Mouse (Mus musculus) frontal cortex, adult 2 months (tissue): Measurements from ENCODE around the gene Amigo2. TPM values are rescaled to one million over a fixed set of nuclear protein-coding genes. Genes with fewer than 3 reads are reported as not detected.

Source experiments
- DNase-seq, 2 experiments: peaks; one replicate each; pipeline ENCODE4 v3.0.0; 2022; ENCODE audit warnings: low spot score in 1 of 2; ENCODE audit errors: extremely low spot score in 1 of 2
- polyA plus RNA-seq: library from polyadenylated mRNA; depleted of rRNA; stranded (reverse); fragments of >200 nt; gene quantifications from 2 replicates; pipeline ENCODE4 v1.2.3, GENCODE M21; 2012; rRNA removed

The Amigo2 gene
- 10.8 and 12.1 TPM in 2 replicates for polyA plus RNA-seq

- DNase-seq = peak in 1 of 2 experiments; percentile 44
These were observed at the start of gene Amigo2, which contains the start of gene Pced1b for GRCm38 (mm10) chr15:97246911-97247790. Amigo2 (minus strand) TSS chr15:97247287. Pced1b (plus strand) TSS chr15:97247107.

- peak; percentile 34 to 71 for DNase-seq
These were observed 44.4 kb upstream of the Amigo2 start for GRCm38 (mm10) chr15:97291291-97292050.

DNA sequence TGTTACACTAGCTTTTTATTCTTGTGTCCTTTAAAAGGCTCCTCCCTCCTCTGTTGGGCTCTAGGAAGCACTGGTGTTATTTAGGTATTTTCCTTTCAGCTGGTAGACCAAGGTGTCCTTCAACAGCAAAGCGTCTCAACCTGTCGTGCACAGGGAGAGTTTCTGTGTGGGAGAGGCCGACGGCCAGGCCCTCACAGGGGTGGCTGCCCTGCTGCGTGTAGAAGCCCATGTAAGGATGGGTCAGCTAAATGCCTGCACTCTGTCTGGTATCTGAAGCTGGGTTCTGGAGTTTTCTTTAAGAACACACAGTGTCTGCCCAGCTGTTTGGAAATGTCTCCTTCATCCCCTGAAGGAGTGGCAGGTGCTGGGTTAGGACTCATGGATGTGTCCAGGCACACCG, 43.3 kb upstream of the Amigo2 start:
- DNase-seq = no peak

GRCm38 (mm10) chr15:97289176-97289575, 42.1 kb upstream of the Amigo2 start:
- DNase-seq = no peak

DNA sequence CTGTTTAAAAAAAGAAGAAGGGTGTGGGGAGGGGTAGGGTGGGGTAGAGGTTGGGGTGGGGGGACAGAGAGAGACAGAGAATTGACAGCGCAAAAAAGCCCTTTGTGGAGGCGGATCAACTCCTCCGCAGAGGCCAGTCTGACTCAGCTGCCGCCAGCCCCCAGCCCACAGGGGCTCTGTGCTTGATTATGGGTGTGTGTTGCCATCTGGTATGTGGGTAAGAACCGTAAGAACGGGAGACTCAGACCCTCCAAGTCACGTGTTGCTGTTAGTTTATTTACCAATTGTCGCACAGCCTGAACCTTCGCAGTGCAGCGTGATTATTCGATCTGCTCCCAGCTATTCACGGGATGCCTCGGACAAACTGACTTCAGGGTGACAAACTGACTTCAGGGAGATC, 41.6 kb upstream of the Amigo2 start:
- DNase-seq = no peak

DNA sequence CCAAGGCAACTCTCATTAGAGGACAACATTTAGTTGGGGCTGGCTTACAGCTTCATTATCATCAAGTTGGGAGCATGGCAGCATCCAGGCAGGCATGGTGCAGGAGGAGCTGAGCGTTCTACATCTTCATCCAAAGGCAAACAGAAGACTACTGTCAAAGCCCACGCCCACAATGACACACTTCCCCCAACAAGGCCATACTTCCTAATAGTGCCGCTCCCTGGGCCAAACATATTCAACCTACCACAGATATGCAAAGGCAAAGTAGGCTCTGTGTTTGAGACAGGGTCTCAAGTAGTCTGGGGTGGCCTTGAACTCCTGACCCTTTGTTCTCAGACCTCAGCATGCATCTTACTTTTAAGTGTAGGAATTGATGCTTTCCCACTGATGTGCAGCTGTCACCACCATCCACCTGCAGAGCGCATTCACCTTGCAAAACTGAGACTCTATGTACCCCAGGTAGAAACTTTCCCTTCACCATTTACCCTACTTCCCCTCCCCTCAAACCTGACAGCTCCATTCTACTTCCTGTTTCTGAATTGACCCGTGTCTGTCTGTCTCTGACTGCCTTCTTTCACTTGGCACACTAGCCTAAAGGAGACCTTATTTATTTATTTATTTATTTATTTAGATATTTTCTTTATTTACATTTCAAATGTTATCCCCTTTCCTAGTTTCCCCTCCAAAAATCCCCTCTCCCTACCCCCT, 40.5 kb upstream of the Amigo2 start:
- no peak for DNase-seq

GRCm38 (mm10) chr15:97286731-97287130, 39.6 kb upstream of the Amigo2 start:
- no peak for DNase-seq

GRCm38 (mm10) chr15:97285665-97286212, 38.7 kb upstream of the Amigo2 start:
- no peak for DNase-seq

- no peak for DNase-seq
These were observed 37.1 kb upstream of the Amigo2 start for GRCm38 (mm10) chr15:97284201-97284600.

- no peak for DNase-seq
These were observed 35.4 kb upstream of the Amigo2 start for GRCm38 (mm10) chr15:97282572-97282881.

DNA sequence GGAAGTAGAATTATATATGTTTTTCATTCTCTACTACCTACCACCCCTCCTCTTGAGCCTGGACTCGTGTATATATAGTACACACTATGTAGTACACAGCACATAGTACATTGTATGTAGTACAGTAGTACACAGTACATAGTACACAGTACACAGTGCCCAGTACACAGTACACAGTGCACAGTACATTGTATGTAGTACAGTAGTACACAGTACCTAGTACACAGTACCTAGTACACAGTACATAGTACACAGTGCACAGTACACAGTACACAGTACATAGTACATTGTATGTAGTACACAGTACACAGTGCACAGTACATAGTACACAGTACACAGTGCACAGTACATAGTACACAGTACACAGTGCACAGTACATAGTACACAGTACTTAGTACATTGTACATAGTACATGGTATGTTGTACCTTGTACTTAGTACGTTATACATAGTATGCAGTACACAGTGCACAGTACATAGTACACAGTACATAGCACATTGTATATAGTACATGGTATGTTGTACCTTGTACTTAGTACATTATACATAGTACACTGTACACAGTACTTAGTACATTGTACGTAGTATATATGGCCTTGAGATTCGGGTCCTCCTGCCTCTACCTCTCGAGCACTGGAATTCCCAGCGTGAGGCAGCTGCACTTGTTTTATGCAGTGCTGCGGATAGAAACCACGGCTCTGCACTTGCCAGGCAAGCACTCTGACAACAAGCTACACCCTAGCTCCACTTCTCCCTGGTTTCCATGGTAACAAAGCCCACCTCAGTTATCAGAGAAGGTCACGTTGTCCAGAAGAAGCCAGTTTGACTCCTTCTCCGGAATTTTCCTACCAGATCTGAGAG, 34.9 kb upstream of the Amigo2 start:
- no peak for DNase-seq

DNA sequence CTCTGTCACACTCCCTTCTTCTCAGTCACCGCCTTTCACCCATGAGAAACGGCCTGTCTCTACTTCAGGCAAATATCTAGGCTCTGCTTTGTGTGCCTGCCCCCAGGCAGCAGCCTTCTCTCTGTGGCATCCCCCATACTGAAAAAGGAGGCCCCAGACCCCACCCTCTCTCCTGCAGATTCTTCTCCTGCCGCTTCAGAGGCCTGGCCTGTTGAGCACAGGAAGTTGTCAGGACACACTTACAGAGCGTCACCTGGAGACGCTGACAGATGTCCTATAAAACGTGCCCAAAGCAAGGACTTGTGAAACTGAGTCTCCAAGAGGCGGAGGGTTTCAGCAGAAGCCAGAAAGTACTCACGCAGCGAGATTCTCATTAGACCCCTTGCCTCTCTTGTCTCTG, 33.7 kb upstream of the Amigo2 start:
- no peak for DNase-seq

- DNase-seq = no peak
These were observed 33.0 kb upstream of the Amigo2 start for GRCm38 (mm10) chr15:97280131-97280530.

DNA sequence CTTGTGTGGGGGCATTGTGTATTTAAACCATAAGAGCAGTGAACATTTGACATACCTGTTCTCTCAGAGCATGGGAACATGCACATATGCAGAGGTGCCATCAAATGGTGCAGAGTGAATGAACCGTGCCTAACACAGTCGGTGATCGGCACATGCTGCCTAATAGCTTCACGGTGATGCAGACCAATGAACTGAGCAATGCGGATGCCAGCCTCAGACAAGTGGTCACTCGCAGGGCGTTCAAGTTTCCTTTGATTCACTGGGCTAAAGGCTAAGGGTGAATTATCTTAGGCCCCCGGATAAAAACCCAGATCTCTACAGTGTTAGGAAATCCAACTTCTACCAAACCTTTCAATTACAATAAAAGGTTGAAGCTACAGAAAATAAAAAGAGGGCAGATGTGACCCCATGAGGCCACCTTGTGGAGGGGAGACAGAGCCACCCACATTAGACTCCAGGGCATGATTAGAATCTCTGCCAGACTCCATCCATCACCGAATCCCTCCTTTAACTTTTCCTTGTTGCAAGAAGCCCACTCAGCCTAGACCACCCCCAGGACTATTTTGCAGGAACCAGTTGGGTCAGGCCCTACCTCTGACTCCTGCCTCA, 31.4 kb upstream of the Amigo2 start:
- DNase-seq = no peak

- no peak for DNase-seq
These were observed 30.2 kb upstream of the Amigo2 start for GRCm38 (mm10) chr15:97277328-97277727.

DNA sequence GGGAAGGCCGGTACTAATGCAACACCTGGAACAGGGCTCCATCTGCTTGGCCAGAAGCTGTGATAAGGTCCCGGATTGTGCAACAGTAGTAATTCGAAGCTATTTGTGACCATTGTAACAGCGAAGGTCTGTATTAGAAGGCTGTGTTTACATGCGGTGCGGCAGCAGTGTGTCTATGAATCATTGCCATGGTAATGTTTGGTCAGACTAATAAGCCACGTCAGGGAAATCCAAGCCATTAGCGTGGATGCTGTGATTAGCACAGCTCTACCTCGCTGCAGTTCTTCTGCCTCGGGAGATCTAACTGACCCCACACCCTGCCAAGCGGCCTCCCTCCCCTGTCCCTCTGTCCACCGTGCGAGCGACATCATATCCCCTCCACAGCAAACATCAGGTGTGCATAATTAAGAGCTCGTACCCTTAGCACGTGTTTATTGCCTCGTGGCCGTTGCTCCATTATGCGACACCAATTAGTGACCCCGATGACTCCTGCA, 29.6 kb upstream of the Amigo2 start:
- DNase-seq = no peak

DNA sequence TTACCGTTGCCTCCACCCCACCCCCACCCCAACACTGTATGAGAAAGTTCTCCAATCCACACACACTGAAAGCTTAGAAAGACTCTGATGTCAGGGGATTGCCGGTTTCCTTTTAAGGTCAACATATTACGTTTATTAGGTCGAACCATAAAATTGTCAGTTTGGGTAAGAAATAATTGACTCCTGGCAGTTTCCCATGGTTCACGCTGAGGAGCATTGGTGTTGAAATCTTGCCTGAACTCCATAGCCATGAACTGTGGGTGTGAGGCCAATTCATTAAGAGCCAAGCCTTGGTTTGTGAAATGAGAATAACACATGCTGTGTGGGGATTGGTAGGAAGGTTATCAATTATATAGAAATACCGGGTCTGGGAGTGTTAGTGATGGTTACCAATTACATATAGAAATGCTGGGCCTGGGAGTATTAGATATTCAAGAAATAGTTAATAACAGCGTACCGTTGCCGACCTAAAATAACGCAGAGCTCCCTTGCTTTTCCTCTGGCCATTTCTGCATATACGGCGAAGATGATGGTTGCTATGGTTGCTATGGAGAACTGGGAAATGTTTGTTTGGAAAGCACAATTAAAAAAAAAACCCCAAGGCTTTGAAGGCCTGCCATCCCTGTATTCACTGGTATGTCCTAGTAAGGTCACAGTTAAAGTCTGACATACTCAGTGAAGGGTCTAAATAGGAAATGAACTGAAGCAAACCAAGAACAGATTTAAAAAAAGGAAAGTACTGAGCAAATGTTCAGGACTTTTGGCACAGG, 28.7 kb upstream of the Amigo2 start:
- DNase-seq = no peak

DNA sequence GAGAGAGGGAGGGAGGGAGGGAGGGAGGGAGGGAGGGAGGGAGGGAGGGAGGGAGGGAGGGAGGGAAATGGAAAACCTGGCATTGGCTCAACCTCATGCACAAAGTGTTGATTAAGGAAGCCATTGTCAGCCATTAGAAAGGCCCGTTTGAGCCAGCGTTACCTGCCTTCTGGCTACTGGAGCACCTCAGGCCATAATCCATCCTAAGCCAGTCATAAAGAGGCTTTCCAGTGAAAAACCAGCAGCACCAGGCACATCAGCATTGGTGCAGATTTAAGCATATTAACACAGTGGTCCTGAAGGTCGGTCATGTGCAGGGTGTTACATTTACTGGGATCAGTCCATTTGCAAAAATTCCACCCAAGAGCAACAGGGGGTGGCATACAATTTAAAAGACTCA, 25.7 kb upstream of the Amigo2 start:
- no peak for DNase-seq
